Mouse (Mus musculus): ENCODE results near the gene Nr1h2. TPM values are rescaled to one million over a fixed set of nuclear protein-coding genes. Genes with fewer than 3 reads are reported as not detected.

Gene Nr1h2
- total RNA-seq, 2 experiments from 2014 or later, result 45.1 to 49.0 TPM

DNA sequence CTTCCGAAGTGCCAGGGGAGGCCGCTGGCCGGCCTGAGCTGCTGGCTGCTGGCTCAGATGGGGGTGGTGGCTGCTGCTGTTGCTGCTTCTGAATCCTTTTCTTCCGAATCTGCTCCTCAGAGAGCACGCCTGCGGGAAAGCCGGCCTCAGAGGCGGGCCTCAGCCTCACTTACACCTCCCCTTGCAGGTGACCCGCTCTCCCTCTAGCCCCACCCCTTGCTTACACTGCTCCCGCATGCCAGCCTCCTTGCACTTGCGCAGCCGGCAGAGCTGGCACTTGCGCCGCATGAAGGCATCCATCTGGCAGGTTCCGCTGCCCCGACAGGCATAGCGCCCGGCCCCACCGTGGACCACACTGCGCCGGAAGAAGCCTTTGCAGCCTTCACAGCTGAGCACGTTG is 2.0 kb downstream of the Nr1h2 start:
- intact Hi-C loops (cut with DNase I), result no loop called here
- DNase-seq, result no peak

- DNase-seq, result no peak
- intact Hi-C loops (cut with DNase I), result no loop called here
Measured at GRCm38 (mm10) chr7:44551301-44551700, 2.5 kb downstream of the Nr1h2 start.

- DNase-seq, result no peak
- intact Hi-C loops (cut with DNase I), result no loop called here
Measured at GRCm38 (mm10) chr7:44550409-44550678, 3.4 kb downstream of the Nr1h2 start.

DNA sequence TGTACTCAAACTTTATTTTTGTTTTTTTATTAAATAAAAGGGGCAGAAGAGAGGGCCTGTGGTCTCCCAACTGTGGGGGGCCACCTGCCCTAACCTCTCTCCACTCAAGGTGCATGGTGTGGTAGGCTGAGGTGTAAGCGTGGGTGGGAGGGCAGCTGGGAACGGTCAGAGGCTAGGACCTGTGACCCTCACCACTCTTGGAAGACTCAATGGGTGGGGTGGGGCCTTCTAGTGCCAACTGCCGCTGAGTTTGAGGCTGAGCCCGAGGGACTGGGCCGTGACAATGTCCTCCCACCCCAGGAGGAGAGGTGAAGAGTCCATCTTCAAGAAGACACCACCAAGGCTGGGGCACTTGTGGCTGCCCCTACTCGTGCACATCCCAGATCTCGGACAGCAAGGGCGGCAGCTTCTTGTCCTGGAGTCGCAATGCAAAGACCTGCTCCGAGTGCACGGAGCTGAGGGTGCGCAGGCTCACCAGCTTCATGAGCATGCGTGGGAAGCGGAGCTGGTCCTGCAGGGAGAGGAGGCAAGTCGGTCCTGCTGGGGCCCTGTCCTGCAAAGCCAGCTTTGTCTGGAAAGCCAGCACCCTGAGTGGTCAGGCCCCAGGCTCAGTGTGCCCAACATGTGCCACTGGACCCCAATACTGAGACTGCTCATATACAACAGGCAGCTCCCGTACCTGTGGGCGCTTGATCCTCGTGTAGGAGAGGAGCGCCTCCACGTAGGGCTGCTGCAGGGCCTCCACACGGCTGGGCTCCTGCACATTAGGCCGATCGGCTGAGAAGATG is 3.9 kb downstream of the Nr1h2 start:
- intact Hi-C loops (cut with DNase I), result loop anchor here (1.0 to 5.0 kb wide), 2 partner anchors 29 to 303 kb away; partner anchors contain the start of genes 1700028J19Rik and 2410002F23Rik
- no peak for DNase-seq

DNA sequence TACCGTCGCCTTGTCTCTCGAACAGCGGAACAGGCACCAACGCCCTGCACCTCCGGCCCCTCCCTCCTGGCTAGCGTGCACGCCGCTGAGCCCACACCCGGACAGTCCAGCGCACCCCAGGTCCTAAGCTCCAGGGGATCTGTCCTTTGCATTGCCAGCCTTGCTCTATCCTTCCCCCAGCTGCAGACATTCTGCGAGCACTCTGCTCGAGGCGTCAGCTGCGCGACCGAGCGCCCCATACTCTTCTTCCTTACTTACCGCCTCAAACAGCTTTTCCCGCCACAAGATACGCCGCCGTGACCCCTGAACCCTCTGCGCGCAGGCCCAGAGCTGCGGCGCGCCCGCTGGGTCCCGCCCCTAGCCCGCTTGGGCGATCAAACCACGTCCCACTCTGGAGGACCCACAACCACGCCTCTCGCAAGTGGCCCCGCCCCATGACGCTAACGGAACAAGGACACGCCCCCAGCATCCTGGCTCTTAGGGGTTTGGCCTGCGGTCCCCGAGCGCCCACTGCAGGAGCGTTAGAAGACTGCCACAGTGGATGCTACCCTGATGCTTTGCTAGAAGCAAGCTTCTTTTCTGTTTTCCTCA is 5.2 kb downstream of the Nr1h2 start, which contains the start of gene Pold1:
Pold1 (minus strand) TSS at position 353 of the 591 bp plus-strand sequence.
- intact Hi-C loops (cut with DNase I), result loop anchor here (1.0 to 5.0 kb wide), 3 partner anchors 27 to 301 kb away; partner anchors contain the start of genes 1700028J19Rik and 2410002F23Rik
- DNase-seq, result peak; percentile 100

DNA sequence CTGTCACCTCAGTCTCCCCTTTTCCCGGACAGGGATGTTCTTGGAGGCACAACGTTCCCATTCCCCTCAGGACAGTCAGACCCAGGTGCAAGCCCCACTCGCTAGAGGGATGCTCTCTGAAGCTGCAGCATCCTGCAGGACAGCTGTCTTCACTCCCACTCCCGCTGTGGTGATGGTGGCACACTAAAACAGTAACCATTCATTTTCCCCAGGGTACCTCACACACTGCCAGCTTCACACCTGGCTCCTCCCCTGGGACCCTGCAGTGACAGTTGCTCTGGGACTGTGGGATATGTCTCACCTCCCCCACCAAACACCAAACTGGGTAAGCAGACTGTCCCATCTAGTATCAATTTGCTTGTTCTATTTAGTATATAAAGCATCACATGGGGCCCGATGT is 6.0 kb downstream of the Nr1h2 start:
- intact Hi-C loops (cut with DNase I), result loop anchor here (1.0 to 5.0 kb wide), 2 partner anchors 46 to 300 kb away; partner anchors contain the start of genes 1700028J19Rik and 2410002F23Rik
- no peak for DNase-seq

GRCm38 (mm10) chr7:44547041-44547440 is 6.7 kb downstream of the Nr1h2 start:
- intact Hi-C loops (cut with DNase I), result loop anchor here (5.0 kb wide), 1 partner anchor 300 kb away; the partner anchor contains the start of genes 1700028J19Rik and 2410002F23Rik
- DNase-seq, result no peak

- DNase-seq, result no peak
- intact Hi-C loops (cut with DNase I), result loop anchor here (5.0 kb wide), 1 partner anchor 299 kb away; the partner anchor contains the start of genes 1700028J19Rik and 2410002F23Rik
Measured at GRCm38 (mm10) chr7:44546274-44546673, 7.5 kb downstream of the Nr1h2 start.

GRCm38 (mm10) chr7:44543071-44543470 is 10.7 kb downstream of the Nr1h2 start:
- intact Hi-C loops (cut with DNase I), result no loop called here
- no peak for DNase-seq

DNA sequence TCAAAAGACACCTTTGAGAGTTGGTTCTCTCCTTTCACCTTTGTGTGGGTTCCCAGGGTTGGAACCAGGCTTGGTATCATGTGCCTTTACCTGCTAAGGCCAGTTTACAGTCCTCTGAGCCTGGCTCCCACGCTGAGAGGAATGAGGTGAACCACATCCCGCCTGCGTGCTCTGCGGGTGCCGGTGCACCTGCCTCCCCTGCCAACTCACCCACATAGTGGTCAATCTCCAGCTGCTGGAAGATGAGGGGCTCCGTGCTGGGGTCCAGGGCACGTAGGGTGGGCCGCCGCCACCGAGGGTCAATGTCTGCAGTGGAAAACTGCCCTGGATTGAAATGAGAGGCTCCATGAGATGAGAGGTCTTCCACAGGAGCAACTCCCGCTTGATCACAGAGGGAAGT is 11.2 kb downstream of the Nr1h2 start:
- intact Hi-C loops (cut with DNase I), result no loop called here
- DNase-seq, result no peak

DNA sequence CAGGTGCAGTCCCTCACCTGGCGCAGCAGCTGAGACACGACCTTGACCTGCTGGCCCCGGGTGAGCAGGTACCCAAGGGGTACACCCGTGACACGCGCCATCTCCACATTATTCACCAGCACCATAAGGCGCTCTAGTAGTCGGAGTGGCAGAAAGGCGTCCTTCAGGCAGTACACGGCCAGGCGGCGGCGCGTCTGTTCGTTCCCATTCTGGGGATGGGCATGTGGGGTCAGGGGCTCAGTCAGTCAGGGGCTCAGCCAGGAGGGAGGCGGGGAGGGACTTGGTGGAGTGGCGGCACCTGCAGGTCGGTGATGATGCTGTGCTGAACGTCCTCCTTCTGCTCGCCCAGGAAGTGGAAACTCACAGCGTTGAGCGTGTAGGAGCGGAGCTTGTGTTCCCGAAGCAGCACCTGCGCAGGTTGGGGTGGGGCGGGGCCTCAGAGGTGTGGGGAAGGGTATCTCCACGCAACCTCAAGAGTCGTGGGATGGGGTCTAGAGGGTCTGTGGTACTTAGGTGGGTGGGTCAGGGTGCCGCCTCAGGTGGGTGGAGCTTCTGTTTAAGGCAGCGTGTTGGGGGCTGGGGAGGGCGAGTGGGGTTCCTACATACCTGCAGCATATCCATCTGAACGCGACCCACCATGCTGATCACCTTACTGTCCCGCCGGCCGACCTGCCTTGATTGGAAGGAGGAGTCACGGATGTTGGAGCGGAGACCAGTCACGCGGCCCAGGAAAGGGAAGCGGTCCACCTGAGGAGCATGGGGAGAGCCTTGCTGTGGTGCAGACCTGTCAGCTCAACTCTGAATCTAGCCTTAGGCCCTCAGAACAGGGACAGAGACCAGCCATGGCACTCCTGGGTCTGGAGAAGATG is 14.8 kb downstream of the Nr1h2 start:
- DNase-seq, result no peak
- intact Hi-C loops (cut with DNase I), result no loop called here

GRCm38 (mm10) chr7:44537496-44537895 is 16.3 kb downstream of the Nr1h2 start:
- DNase-seq, result no peak
- intact Hi-C loops (cut with DNase I), result no loop called here

- intact Hi-C loops (cut with DNase I), result no loop called here
- no peak for DNase-seq
Measured at GRCm38 (mm10) chr7:44537009-44537408, 16.7 kb downstream of the Nr1h2 start.

- peak in 1 of 2 experiments; percentile 61 for DNase-seq
- intact Hi-C loops (cut with DNase I), result no loop called here
Measured at GRCm38 (mm10) chr7:44536590-44536968, 17.2 kb downstream of the Nr1h2 start.

DNA sequence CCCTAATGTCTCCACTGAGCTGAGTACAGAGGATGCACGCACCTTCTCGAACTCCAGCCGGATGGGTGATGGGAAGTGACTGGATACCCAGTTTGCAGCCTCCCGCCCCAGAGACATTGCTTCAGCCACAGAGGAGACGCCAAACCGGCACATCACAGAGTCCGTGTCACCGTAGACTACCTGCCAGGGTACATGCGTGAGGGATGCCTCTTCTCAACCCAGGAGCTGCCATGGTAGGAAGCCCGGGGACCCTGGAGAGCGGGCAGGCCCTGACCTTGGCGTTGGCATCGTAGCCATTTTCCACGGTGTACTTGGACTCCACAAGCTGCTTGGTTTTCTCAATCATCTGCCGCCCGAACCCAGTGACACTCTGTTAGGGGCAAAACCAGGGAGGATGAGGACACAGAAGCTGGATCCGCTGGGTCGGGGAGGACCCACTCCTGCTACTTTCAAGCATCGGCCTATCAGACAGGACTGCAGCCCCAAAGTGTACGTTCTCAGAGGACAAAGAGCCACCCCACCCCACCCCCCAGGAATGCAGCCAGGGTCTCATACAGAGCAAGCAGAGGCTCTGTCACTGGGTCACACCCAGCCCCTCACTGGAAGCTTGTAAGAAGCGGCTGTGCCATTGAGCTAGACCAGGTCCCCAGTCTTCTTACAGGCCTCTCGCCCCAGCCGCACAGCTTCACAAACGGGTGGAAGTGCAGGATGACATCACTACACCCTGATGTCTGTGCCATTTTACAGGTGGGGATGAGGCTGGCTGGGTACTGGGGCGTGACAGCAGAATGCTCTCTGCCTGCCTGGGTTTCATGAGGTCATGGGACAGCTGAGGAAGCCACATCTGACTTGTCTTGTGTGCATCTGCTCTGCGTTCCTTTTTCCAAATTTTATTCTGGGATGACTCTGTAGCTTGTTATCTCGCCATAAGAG is 17.8 kb downstream of the Nr1h2 start:
- intact Hi-C loops (cut with DNase I), result no loop called here
- no peak for DNase-seq

GRCm38 (mm10) chr7:44534656-44535441 is 18.9 kb downstream of the Nr1h2 start:
- intact Hi-C loops (cut with DNase I), result no loop called here
- no peak for DNase-seq

DNA sequence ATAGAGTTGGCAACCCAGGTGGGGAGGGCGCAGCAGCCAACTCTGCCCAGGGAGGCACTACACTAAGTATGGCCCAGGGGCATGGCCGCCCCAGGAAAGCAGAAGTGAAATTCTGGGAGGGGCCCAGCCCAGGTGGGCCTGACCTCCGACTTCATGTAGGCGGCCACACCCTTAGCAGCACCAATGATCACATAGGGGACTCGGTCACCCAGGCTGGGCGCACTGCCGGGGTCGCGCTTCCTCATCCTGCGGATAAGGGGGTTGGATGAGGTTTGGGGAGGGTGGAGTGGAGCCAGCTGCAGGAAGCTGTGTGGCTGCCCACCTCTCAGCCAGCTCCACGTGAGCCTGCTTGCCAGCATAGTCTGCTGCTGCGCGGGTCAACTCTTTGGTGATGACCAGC is 19.5 kb downstream of the Nr1h2 start:
- no peak for DNase-seq
- intact Hi-C loops (cut with DNase I), result no loop called here

- no peak for DNase-seq
- intact Hi-C loops (cut with DNase I), result no loop called here
Measured at GRCm38 (mm10) chr7:44533746-44534045, 20.1 kb downstream of the Nr1h2 start.

All from heart, postnatal 10 days (tissue).